Mouse (Mus musculus): ENCODE data around the gene Atxn1. TPM values are rescaled to one million over a fixed set of nuclear protein-coding genes. Genes with fewer than 3 reads are reported as not detected.
A peak's percentile ranks its signal among the peaks of the same experiment; 100 is the strongest.

Gene Atxn1
- polyA plus RNA-seq, 2 experiments from 2014 or later = 28.1 to 32.9 TPM

DNA sequence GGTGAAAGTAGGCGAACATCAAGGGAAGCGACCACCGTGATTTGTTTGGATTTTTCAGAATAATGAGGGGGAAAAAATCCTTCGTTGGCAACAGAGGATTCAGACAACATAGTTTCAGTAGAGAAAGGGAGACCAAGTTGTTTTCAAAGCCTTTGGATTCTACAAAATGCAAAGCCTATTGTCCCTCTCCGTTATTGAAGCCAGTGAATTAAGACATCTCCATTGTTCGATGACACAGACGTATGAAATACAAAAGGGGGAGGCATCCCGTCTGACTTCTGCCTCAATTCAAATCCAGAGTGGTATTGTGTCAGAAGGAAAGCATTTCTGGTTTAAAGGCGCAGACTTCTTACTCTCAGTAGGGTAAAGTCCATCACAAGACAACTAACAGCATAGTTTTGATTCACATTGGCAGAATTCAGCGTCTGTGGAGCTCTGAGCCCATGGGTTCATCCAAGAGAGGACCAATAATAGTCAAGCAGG is 103.7 kb downstream of the Atxn1 start:
- no peak for ATAC-seq

DNA sequence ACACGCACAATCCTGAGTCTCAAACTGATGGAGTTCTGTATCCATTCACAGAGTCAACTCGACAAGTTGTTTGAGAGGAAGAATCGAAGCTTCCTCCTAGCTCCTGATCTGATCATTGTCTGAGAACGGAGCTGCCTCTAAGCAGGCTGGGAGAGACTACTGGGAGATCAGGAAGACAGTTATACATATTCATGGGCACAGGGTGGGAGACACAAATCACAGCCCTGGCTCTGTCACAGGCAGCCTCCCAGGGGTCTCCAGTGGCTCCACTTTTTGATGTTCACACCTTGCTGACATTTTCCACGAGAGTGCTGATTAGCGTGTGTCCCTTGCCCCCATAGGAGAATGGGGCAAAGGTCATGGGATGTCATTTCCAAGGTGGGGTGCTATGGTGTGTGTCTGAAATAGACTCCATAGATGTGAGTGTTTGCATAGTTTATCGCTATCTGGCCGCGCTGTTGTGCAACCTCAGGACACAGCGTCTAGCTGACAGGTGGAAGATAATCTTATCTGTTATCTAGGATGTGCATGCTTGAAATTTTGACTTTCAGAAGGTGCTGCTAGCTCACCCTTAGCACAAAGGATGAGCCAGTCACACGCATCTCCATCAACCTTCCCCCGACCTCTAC is 105.6 kb downstream of the Atxn1 start:
- ATAC-seq = no peak

DNA sequence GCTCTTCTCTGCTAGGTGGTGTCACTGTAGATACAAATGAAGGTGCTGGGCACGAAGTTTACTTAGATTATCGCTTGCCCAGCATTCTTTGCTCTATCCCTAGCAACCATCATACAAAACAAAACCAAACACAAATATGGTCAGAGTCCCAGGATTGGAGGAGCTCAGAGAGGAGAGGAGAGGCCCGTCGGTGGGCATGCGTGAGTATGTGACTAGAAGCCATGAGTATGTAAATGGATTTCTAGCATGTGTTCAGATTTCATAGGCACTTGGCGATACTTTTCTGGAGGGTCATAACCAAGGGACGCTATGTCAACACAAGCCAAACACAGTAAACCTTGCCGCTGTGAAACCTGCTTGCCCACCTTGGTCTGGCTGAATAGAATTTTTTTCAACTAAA is 107.4 kb downstream of the Atxn1 start:
- no peak for ATAC-seq

DNA sequence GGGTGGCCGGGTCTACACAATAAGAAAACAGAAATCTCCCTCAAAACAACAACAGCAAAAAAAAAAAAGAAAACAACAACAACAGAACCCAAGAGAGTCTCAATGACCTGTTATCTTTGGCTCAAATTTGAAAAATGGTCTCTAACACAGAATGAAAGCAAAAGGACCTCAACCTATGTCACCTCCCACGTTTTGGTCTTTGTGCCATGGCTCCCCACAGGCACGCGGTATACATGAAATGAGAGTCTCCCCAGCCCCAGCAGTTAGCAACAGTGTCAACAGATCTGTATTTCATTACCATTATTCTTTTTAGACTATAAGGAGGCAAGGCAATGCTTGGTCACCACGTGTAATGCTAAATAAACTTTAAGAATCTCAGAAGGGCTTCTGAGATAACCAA is 110.3 kb downstream of the Atxn1 start:
- ATAC-seq = no peak

DNA sequence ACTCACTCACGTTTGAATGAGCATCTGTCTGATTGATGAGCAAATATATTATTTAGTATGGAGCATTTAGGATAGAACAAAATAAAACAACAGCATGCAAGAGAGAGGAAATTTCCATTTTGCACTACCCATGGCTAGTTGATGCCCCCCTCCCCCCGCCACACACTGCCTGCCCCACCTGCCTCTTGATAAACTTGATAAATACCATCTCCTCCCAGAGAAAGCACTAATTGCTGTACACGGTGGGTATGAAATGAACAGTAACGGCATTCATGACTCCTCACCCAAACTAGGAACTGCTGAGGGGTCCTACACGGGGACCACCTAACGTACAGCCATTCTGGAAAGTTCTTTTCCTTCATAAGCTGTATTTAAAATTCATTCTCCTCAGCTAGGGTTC is 111.1 kb downstream of the Atxn1 start:
- ATAC-seq = no peak

DNA sequence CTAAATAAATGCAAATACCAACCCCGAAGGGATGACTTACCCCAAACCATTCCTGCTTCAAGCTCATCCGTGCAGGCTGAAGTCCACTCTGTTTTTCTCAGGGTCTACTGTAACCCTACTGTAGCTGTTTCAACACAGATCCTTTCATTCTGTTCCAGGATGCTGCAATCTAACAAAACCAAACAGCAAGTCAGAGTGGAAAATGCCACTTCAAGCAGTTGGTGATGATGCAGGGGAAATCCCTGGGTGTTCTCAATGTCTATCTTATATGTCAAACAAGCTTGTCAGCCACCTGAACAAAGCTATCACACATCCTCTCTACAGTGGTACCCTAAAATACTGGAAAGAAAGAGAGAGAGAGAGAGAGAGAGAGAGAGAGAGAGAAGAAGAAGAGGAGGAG is 112.5 kb downstream of the Atxn1 start:
- peak; percentile 73 for ATAC-seq

DNA sequence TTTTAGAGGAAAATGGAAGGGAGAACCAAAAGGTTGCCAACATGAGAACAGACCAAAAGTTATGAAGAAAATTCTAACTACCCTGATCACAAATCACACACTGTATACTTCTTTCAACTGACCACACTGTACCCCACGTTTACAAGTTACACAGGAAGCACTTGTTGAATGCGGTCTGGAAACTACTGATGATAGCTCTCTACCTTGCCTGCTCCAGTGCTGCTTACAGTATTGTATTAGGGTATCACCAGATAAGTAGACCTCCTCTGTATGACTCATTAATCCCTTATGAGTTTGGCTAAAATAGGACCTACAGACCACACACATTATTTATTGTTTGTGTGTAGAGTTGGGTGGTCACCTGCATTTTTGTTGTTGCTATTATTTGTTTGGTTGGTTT is 113.1 kb downstream of the Atxn1 start:
- ATAC-seq = no peak

DNA sequence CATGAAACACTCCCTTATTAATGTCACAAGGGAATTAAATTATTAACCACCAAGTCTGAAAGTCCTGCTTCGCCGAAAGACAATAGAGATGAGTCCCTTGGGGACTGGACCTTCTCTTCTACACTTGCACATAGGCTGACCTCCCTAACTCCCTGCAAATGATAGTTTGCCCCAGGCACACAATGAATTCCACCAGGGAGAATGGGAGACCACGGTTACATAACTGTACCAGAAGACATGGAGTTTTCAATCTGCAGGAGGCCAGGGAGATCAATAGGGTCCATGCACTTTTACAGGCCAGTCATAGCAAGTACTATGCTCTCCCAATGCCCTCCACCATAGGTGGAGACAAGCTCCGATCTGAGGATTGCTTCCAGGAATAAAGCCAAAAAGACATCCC is 113.7 kb downstream of the Atxn1 start:
- no peak for ATAC-seq

DNA sequence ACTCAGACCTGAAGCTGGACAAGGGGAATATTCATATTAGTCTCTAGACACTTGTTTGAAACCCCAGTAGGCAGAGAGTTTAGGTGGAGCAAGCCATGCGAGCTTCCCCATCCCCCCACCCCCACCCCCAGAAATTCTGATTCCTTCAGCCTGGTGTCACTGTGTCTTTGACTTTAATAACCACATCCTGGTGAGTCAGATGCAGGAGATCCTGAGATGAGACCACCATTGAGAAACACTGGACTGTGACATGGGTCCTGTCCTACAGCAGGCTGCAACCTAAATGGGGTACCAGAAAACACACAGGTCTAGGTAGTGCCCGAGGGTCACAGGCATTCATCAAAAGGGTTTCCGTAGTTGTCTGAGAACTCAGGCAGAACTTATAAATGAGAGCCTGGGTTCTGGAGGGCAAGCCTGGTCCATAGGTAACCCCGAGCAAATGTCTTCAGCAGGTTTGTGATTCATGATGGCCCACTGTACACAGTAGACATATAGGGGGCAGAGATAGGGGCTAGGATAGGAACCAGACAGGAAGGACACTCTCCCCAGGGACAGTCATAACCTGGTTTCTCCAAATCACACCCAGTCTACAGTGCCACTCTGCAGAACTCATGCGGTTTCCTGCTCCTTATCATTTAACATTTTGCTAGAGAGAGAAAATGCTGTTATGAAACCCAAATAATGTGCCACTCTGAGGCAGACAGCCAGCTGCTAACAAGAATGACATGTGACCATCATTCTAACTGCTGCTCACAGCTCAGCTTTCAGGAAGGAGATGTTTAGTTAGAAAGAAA is 114.4 kb downstream of the Atxn1 start:
- peak; percentile 71 for ATAC-seq

DNA sequence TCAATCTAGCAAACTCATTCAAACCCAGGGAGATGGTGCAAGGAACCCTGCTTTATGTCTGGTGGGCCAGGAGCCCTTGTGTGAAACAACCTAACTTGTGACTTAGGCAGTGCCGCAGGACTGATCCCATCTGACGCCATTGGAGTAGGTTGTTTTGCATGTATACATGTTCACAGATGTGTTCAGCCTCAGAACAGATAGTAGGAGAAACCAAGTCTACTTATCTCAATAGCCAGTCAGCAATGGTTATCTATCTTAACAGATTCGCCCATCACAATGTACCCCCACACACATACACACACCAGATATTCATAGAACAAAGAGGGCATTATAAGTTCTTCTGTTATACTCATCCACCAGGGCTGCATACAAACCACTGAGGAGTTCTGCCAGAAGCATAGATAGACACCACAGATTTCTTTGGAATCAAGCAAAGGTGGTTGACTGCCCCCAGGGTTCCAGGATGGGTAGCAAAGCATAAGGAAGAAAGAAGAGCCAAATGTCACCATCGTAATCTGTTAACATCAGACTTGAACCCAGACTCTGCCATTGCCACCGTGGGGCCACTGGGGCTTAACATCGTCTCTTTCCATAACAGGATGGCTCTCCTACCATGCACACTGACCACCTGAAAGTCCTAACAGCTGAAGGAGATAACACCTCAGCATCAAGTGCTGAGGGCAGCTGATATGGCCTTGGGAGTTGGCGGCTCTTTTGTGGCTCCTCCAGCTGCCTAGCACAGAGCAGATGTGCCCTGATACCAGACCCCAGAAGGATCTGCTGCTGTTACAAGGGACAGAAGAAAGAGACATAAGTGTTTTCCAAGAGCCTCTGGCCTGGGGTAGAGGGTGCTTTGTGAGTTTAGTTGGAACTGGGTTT is 115.4 kb downstream of the Atxn1 start:
- ATAC-seq = no peak

DNA sequence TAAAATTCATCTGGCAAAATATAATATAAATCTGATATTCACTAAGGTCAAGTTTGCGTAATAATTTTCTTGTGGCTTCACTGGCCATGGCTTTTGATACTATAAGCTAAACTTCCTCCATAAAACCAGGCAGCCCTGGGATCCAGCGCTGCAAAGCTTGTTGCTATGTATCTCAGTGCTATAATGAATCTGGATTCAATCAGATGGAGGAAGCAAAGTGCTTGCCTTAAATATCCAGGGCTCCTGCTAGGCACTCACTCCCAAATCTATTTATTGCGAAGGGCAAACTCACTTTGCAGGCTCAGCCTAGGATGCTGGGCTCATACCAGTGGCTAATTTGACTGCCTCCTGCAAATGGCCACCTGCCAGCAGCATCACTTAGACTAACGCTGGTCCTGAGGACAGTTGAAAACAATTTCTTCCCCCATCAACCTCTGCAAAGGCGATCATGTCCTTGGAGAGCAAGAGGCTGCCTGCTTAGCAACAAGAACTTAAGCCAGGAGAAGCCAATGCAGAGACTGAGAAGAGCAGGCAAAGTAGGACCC is 122.2 kb downstream of the Atxn1 start:
- ATAC-seq = no peak

DNA sequence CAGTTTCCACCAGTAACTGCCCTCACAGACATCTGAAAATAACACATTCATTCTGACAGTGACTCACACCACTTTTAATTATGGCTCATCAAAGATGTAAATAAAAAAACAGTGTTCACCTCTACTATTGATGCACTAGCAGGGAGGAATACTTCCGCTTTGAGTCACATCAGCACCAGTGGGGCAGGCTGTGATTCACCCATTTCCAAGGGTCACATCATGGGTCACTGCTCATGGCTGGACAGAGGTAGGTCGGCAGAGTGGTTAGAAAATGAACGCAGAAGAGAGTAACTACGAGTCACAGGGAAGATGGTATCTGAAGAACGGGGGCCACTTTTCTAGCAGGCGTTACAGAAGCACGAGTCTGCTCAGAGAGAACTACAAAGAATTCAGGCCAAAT is 124.9 kb downstream of the Atxn1 start:
- ATAC-seq = no peak

DNA sequence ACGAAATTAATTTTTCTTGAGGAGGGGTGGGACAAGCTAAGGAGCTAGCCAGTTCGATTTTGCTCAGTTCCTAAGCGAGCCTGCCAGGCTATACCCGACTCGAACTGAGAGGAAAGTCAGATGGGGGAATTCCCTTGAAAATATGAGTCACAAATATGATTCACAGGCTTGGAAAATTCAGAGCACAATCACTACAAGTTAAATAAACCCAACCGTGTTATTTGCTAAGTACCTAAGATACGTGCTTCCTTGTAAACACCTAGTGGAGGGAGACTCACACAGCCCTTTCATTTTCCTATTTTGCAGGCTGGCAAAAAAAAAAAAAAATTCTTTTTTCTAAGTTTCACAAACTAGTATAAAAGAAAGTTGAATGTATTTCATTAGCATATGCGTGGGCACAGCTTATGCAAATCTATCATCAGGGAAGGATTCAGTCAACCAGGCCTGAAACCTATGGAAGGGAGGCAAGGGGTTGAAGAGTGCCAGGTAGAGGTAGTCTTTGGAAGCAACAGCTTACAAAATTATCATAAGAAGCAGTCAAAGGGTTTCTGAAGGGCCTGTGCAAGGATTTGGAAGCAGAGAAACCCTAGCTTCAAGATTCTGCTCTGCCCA is 127.1 kb downstream of the Atxn1 start:
- peak; percentile 70 for ATAC-seq

DNA sequence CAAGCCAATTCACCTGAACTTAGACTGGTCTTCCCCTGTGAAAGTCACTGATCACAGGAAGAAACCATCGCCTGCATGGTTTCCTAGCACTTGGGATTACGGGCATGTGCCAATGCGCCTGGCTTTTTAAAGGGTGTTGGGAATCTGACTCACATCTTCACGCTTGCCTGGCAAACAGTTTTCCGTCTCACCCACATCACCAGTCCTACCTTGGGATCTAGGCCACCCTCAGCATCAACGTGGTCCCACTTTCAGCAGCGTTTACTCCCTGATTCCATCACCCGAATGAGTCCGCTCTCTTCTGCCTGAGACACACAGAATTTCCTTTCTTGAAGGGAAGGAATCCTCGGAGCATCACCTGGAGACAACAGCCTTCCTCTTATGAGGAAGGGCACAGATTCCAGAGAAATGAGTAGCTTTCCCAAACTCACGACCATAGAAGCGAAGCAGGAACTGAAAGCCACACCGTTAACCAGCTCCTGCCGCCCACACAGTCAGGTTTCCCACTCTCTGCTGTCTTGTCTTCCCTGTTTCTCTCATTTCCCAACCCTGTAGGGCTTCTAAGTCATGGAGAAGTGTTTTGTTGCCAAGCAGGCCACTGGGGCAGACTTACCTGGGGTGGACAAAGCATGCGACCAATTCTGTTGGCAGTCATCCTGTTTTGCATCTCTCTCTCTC is 128.3 kb downstream of the Atxn1 start:
- ATAC-seq = no peak

DNA sequence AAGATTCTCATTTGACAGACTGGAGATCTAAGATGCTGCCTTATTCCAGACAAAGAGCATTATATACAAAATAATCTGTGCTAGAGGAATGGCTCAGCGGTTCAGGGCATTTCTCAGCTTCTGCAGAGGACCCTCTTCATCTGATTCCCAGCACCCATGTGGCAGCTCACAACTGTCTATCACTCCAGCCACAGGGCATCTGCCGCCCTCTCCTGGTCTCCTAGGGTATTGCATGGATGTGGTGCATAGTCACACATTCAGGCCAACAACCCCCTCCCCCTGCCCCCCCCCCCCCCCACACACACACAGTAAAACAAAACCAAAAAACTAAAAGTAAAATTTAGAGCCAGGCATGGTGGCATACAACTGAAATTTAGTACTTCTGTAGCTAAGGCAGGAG is 130.5 kb downstream of the Atxn1 start:
- ATAC-seq = no peak

DNA sequence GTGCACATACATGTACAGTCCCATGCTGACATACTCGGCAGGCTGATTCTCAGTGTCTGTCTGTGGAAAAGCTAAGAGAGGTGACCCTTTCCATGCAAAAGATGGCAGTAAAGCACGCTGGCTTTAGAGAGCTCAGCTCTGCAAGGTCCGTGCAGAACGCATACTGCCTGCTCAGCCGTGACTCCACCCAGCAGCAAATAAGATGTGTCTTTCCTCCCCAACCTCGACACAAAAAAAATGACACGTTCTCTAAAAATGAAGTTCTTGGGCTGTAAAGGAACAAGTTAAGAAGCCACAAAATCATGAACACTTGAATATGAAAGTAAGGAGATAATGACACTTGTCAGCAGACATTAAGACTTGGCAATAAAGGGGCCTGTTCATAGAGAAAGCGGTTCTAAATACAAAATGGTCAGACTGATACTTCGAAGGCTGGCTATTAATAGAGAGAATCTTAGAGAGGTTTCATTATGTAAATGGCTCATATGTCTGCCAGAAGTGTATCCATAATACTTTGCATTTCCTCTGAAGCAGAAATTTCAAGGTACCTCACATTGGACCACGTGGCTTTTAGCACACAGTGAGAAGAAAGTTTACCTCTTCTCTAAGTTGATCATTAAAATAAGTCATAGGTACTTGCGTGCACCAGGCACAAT is 132.0 kb downstream of the Atxn1 start:
- ATAC-seq = no peak

DNA sequence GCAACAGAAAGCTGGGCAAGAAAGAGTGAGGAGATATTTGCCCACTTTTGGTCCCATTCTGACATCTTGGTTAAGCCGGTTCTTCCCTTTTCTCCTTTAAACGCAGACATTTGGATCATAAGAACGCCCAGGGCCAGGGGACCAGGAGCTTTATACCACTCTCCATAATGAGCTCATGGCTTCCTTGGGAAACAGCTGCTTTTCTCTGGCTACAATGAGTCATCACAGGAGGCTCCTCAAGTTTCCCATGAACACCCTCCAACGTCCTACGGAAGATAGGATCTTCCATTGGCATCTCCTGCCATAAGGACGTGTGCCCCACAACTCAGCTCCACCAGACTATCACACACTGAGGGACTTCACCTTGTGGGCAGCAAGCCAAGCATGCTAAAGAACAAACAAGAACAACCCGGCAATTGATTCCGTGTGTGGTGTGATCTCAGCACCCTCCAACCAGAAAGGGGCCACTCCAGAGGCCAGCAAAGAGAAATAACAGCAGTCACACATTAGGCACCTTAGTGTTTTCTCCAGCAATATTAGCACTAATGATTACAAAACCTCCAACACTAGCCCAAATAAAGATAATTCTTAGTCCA is 135.4 kb downstream of the Atxn1 start:
- no peak for ATAC-seq

DNA sequence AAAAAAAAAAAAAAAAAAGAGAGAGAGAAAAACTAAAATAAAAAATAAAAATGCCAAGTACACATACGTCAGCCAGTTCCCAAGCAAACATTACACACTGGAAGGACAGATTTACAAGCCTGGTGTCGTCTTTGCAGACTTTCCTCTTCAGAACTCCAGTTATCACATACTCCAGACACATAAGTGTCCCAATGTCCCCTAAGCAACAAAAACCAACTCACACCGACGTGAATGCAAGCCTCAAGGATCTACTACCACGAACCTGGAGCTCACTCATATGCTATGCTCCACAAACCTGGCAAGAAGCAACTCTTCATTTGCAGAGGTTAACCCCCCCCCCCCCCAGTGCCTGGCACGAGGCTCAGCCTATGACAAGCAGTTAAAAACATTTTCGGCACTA is 136.8 kb downstream of the Atxn1 start:
- no peak for ATAC-seq

DNA sequence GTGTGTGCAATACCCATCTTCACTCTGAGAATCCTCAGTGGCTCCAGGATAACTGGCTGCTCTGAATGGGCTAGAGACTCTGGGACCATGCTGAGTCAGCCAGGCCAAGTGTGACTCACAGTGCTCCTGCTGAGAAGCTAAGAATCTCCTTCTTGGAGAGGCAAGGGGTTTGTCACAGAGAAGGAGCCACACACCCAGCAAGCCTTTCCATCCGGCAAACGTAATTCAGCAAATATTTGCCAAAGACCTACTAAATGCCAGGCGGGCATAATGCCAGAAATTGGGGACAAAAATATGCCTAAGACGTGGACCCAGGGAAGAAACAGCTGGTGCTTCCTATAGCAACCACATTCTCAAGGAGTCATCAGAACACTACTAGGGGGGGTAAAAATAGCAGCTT is 137.2 kb downstream of the Atxn1 start:
- ATAC-seq = no peak

DNA sequence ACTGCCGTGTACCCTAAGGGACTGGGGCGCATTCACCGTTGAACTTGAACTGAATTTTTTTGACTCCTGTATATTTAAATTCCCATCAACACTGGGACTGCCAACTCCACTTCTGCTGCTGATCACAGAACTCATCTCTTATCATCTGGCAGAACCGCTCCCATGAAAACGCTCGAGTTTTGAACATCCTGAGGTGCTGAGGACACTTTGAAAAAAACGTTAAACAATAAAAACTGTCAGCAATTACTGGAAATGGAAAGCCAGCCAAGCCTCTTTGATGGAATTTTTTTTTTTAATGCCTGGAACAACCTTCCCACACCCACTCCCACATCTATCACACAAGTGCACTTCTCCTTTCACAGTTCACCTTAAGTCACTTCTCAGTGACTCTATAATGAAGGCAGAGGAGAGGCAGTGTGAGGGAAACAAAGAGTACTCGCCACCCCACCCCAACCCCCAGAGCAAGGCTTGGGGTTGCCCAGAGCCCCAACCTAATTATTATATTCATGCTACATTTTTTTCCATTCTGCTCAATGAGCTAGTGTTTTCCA is 137.7 kb downstream of the Atxn1 start:
- ATAC-seq = no peak

DNA sequence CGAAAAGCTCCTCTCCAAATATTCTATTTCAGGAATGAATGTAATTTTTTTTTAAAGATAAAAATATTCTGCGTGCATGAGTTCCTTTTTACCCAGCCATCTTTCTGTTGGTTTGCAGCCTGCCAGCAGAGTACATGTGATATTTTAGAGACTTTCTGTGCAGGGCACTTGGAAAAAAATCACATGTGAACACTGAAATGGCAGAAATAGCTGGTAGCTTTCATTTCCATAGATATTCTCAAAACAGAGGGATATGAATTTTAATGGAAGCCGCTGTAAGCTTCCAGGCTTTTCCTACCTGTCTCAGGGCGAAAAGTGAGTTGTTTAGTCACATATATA is 142.3 kb downstream of the Atxn1 start:
- no peak for ATAC-seq
